11 mouse cellular contexts compared by ENCODE assay signal in the genomic region with DNA sequence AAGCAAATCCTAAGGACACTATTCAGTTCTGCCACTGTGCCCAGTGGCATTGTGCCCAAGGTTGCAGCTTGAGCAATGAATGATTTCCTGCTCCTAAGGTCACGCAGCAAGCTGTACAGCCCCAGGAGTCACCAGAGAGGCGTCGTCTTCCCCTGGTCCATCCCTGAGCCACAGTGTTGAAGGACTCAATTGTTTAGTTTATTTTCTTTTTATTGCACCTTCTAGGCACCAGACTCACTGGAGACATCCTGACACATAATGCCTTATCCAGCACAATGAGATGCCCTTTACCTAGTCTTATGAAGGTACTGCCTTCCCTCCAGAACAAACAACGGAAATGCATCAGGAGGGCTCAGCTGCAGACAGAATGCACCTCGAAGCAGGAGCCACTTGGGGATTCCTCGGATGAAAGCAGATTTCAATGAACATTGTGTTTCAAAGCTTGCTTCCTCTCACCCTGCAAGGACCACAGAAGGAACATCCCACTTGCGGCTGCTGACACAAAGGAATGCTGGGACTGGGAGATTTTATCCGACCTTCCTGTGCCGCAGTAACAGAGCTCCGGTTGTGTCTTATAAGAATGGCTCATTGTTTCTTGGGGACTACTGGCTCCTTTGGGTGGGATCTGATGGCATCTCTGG.
DNase-seq lines count a peak whose midpoint lies in the region; ATAC-seq lines count a peak whose summit lies in the region.
"Had no signal": no experiment of that assay in that cellular context is flagged by ENCODE, and none has a peak within 500 bp of the region (broad histone marks: within the 10 kb centered on the region; RNA-seq: fewer than 3 reads in every experiment).

No protein-coding gene starts in this region.

- no peak for ATAC-seq in lung, embryonic 15.5 days (ENCODE audit: borderline replicate concordance, extremely low read depth, low FRiP score, low TSS enrichment)

- H3K27me3 ChIP-seq in lung, embryonic 15.5 days = no peaks in the 10 kb centered on the region
- H3K27me3 ChIP-seq: neural tube, embryonic 12.5 days had no signal

- H3K9ac ChIP-seq in lung, embryonic 15.5 days = no peak overlapping the region
- H3K9ac ChIP-seq: neural tube, embryonic 12.5 days had no signal

- H3K36me3 ChIP-seq in lung, embryonic 15.5 days = no peaks in the 10 kb centered on the region
- H3K36me3 ChIP-seq: neural tube, embryonic 12.5 days had no signal

- no peaks in the 10 kb centered on the region for H3K9me3 ChIP-seq in lung, embryonic 15.5 days
- H3K9me3 ChIP-seq: neural tube, embryonic 12.5 days had no signal

- 44% methylated on average over 10 of the region's 10 CpGs for WGBS in lung, embryonic 15.5 days

- H3K4me3 ChIP-seq in lung, embryonic 15.5 days = no peak overlapping the region
- H3K4me3 ChIP-seq: erythroblast, embryonic 14.5 days; neural tube, embryonic 12.5 days had no signal

- intact Hi-C loops in heart, postnatal 14 days (cut with DNase I) = loop anchor here (2.0 to 10.0 kb wide), 4 partner anchors 77 to 314 kb away; no protein-coding TSS in a partner anchor
- intact Hi-C loops in left cerebral cortex, postnatal 25 days (cut with DNase I) = no loop called here

- H3K4me2 ChIP-seq in lung, embryonic 15.5 days = no peak overlapping the region
- H3K4me2 ChIP-seq: neural tube, embryonic 12.5 days had no signal

- DNase-seq in embryo, embryonic 10 days (ENCODE audit: low spot score) = peak; percentile 12
- no peak for DNase-seq in embryo, embryonic 11 days
- DNase-seq in adrenal gland, postnatal 14 days = peak; percentile 93
- DNase-seq in heart, postnatal 14 days = peak; percentile 38 to 49
- DNase-seq in left cerebral cortex, postnatal 25 days (ENCODE audit: low spot score in 2 of 2) = no peak
- DNase-seq in frontal cortex, postnatal 10 days (ENCODE audit: low spot score in 2 of 2) = no peak
- no peak for DNase-seq in cerebellum, adult 8-10 months
- DNase-seq: thymus, adult 18-20 months had no signal

- H3K4me1 ChIP-seq in lung, embryonic 15.5 days = no peaks in the 10 kb centered on the region
- H3K4me1 ChIP-seq: neural tube, embryonic 12.5 days had no signal

- peak overlapping the region; percentile 29 for H3K27ac ChIP-seq in lung, embryonic 15.5 days
- H3K27ac ChIP-seq: neural tube, embryonic 12.5 days had no signal

Comparison
In these comparisons a context has a peak if more than half of its experiments do, and no peak if none do; other contexts are left out.
1. DNase-seq: peak in embryo, embryonic 10 days (single experiment), adrenal gland, postnatal 14 days (single experiment) and heart, postnatal 14 days (2 of 2); none in embryo, embryonic 11 days (single experiment), left cerebral cortex, postnatal 25 days (0 of 2), frontal cortex, postnatal 10 days (0 of 2) and cerebellum, adult 8-10 months (single experiment).